Mouse (Mus musculus): ENCODE results near the gene Slc38a6.

Gene Slc38a6

GRCm38 (mm10) chr12:73355084-73355775 lies 68.7 kb downstream of the Slc38a6 start:
- in situ Hi-C loops (cut with MboI, MseI) = no loop called here

GRCm38 (mm10) chr12:73356696-73357095 lies 70.1 kb downstream of the Slc38a6 start:
- in situ Hi-C loops (cut with MboI, MseI) = no loop called here

- in situ Hi-C loops (cut with MboI, MseI) = no loop called here
Measured at GRCm38 (mm10) chr12:73357311-73357710, 70.7 kb downstream of the Slc38a6 start.

- in situ Hi-C loops (cut with MboI, MseI) = no loop called here
Measured at GRCm38 (mm10) chr12:73357736-73358135, 71.2 kb downstream of the Slc38a6 start.

GRCm38 (mm10) chr12:73358640-73359039 lies 72.1 kb downstream of the Slc38a6 start:
- in situ Hi-C loops (cut with MboI, MseI) = no loop called here

- in situ Hi-C loops (cut with MboI, MseI) = no loop called here
Measured at GRCm38 (mm10) chr12:73359520-73359919, 72.9 kb downstream of the Slc38a6 start.

GRCm38 (mm10) chr12:73361201-73361600 lies 74.6 kb downstream of the Slc38a6 start:
- in situ Hi-C loops (cut with MboI, MseI) = no loop called here

GRCm38 (mm10) chr12:73363401-73363800 lies 76.8 kb downstream of the Slc38a6 start:
- in situ Hi-C loops (cut with MboI, MseI) = no loop called here

GRCm38 (mm10) chr12:73363956-73364355 lies 77.4 kb downstream of the Slc38a6 start:
- in situ Hi-C loops (cut with MboI, MseI) = no loop called here

GRCm38 (mm10) chr12:73366581-73366980 lies 80.0 kb downstream of the Slc38a6 start:
- in situ Hi-C loops (cut with MboI, MseI) = no loop called here

GRCm38 (mm10) chr12:73367460-73368079 lies 81.0 kb downstream of the Slc38a6 start:
- in situ Hi-C loops (cut with MboI, MseI) = no loop called here

- in situ Hi-C loops (cut with MboI, MseI) = no loop called here
Measured at GRCm38 (mm10) chr12:73368868-73369608, 82.5 kb downstream of the Slc38a6 start.

GRCm38 (mm10) chr12:73370367-73370944 lies 83.9 kb downstream of the Slc38a6 start:
- in situ Hi-C loops (cut with MboI, MseI) = loop anchor here in 1 of 2 experiments (10.0 kb wide), 1 partner anchor 394 kb away; no protein-coding TSS in a partner anchor

GRCm38 (mm10) chr12:73371132-73371531 lies 84.6 kb downstream of the Slc38a6 start:
- in situ Hi-C loops (cut with MboI, MseI) = loop anchor here in 1 of 2 experiments (10.0 kb wide), 1 partner anchor 394 kb away; no protein-coding TSS in a partner anchor

GRCm38 (mm10) chr12:73378026-73378425 lies 91.4 kb downstream of the Slc38a6 start:
- in situ Hi-C loops (cut with MboI, MseI) = loop anchor here in 1 of 2 experiments (10.0 kb wide), 1 partner anchor 387 kb away; no protein-coding TSS in a partner anchor

- in situ Hi-C loops (cut with MboI, MseI) = loop anchor here in 1 of 2 experiments (10.0 kb wide), 1 partner anchor 386 kb away; no protein-coding TSS in a partner anchor
Measured at GRCm38 (mm10) chr12:73378724-73379355, 92.3 kb downstream of the Slc38a6 start.

GRCm38 (mm10) chr12:73380686-73381360 lies 94.2 kb downstream of the Slc38a6 start:
- in situ Hi-C loops (cut with MboI, MseI) = no loop called here

- in situ Hi-C loops (cut with MboI, MseI) = no loop called here
Measured at GRCm38 (mm10) chr12:73381452-73381851, 94.9 kb downstream of the Slc38a6 start.

GRCm38 (mm10) chr12:73382290-73383178 lies 96.0 kb downstream of the Slc38a6 start:
- in situ Hi-C loops (cut with MboI, MseI) = no loop called here

- in situ Hi-C loops (cut with MboI, MseI) = no loop called here
Measured at GRCm38 (mm10) chr12:73383179-73383510, 96.6 kb downstream of the Slc38a6 start.

Measured in T-helper 17 cell (primary cell).